Mouse (Mus musculus): Measurements from ENCODE around the gene Tmem132b.

GRCm38 (mm10) chr5:125525516-125525915 lies 6.1 kb upstream of the Tmem132b start:
- TF ChIP-seq E2F4 (IDR thresholded peaks at IDR 0.05; ENCODE audit: insufficient read depth): no peak
- no peak for TF ChIP-seq MYOG (IDR thresholded peaks at IDR 0.05; ENCODE audit: control insufficient read depth in 1 of 3, insufficient read depth in 1 of 3, insufficient read length in 2 of 3, low read depth in 2 of 3)
- no peak for TF ChIP-seq MYOD1 (IDR thresholded peaks at IDR 0.05; ENCODE audit: control insufficient read depth in 1 of 3, insufficient read length in 2 of 3, low read depth in 2 of 3)
- TF ChIP-seq POLR2A (IDR thresholded peaks at IDR 0.05; ENCODE audit: insufficient read length, low read depth): no peak
- no peak for TF ChIP-seq TCF3 (IDR thresholded peaks at IDR 0.05; ENCODE audit: insufficient read length, low read depth)
- no peak for TF ChIP-seq USF1 (IDR thresholded peaks at IDR 0.05; ENCODE audit: low read depth)
- no peak for TF ChIP-seq TCF12 (IDR thresholded peaks at IDR 0.05; ENCODE audit: insufficient read depth, poor library complexity, severe bottlenecking)
- TF ChIP-seq MAX (IDR thresholded peaks at IDR 0.05; ENCODE audit: low read depth): no peak
- TF ChIP-seq POLR2AphosphoS2 (IDR thresholded peaks at IDR 0.05; ENCODE audit: insufficient read length, low read depth): no peak
- no peak for TF ChIP-seq REST (IDR thresholded peaks at IDR 0.05; ENCODE audit: insufficient read depth, insufficient read length)
- TF ChIP-seq CEBPB (IDR thresholded peaks at IDR 0.05; ENCODE audit: insufficient read depth, poor library complexity, severe bottlenecking): no peak
